Mouse (Mus musculus) cerebellum, adult (tissue): Measurements from ENCODE around the gene Rab21.
"Not testable (repeated sequence)": the region's sequence is repeated elsewhere in the genome, so short reads cannot be mapped to it uniquely, and the experiment has no call there.

Experiments
- ATAC-seq: cut with Nextera tagmentation; 2 replicates; pipeline ENCODE4 v1.9.2; 2017; ENCODE audit warnings: mild to moderate bottlenecking, moderate library complexity, mixed read lengths; ENCODE audit not compliant: insufficient number of reproducible peaks, low FRiP score, low TSS enrichment

Gene Rab21

DNA sequence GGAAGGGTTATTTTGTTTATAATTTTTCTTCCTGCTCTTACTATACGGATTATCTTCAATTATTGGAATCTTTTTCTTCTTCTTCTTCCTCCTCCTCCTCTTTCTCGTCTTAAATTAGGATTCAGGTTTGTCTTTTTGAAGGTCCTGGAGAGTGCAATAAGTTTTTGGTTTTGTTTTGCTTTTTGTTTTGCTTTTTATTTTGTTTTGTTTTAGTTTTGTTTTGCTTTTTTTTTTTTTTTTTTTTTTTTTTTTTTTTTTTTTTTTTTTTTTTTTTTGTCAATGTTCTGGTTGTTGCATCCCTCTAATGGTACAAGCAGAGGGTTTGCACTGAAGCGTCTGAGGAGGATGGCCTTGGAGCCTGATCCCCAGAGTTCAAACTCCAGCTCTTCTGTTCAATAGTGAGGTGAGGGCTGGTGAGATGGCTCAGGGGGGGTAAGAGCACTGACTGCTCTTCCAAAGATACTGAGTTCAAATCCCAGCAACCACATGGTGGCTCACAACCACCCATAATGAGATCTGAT is 13.7 kb upstream of the Rab21 start:
- ATAC-seq, result no peak

DNA sequence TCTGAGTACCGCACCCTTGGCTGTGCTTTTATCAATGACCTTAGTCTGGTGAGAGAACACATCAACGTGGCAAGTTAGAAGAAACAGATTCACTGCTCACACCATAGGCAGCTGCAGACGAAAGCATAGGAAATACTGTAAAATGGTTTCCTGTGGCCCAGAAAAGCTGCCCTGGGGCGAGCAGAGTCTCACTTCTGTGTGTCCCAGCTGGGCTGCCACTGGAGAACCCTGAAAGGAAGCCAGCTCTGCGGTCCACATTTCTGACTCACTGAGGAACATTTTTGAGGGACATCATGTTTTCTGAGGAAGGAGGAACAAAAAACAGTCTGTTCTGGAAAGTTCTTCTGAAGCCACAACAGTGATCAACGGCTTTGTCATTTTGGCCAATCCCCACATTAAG is 13.1 kb upstream of the Rab21 start:
- no peak for ATAC-seq

DNA sequence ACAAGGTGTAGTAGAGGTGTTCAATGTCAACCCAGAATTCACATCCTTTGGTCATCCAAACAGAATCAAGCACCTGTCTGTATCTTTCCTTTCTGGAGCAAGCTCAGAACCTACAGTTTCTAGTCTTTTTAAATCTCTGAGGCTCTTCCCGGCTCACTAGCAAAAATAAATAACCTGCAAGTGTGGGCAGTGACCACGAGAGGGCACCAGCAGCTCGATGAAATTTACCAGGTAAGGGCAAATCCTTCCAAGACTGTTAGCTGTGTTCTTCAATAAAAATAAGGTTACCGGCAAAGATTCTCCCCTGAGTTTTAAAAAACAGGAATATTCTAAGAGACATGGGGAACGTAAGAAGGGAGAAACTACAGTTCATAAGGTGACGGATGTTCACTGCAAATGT is 7.9 kb upstream of the Rab21 start:
- ATAC-seq, result peak; percentile 77

DNA sequence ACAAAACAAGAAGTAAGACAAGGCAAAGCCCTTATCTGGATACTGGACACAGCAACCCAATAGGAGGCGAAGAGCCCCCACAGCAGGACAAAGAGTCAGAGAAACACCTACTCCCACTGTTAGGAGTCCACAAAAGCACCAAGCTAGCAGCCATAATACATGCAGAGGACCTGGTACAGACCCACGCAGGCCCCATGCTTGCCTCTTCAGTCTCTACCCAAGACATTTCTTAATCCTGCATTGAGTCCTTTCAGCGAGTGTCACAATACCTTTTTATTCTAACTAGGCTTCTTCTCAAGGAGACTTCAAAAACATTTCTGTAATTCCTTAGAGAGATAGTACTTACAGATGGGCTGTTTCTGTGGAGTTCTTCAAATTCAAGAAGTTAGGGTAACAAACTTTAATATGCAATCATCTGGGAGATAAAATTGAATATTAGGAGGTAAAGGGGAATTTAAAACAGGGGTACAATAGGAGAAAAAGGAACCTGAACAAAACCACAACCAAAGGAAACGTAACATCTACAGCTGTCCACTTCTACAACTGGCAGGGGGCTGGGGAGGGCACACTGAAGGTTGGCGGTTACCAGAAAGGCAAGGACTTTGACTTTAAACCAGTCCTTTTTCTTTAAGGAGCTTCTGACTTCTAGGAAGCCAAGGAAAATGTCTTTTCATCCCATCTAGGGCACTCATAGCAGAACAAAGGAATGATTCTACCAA is 6.1 kb upstream of the Rab21 start:
- ATAC-seq, result no peak

DNA sequence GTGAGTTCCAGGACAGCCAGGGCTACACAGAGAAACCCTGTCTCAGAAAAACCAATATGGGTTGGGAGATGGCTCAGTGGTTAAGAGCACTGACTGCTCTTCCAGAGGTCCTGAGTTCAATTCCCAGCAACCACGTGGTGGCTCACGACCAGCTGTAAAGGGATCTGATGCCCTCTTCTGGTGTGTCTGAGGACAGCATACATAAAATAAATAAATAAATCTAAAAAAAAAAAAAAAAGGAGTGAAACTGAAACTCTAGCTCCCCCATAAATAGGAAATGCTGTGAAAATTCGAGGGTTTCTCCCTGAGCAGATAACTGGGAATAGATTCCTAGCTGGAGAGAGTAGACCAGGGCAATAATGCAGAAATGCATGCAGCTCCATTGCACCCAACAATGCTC is 3.0 kb upstream of the Rab21 start:
- ATAC-seq, result not testable (repeated sequence)

DNA sequence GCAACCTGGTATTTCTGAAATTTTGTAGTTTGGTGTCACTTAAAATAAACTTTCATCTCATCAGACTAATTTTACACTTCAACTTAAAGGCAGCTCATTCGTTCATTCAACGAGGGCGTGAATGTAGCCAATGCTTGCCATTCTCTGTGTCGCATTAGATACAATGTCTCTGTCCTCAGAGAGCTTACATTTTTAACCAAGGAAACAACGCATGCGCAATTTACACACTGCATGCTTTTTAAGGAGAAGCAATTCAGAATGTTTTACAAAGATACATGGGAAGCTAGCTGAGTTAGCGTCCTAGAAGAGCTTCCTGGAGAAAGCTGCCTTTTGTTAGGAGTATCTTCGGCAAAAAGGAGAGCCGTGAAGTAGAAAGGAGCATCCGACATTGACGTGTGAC is 919 bp upstream of the Rab21 start:
- ATAC-seq, result no peak

DNA sequence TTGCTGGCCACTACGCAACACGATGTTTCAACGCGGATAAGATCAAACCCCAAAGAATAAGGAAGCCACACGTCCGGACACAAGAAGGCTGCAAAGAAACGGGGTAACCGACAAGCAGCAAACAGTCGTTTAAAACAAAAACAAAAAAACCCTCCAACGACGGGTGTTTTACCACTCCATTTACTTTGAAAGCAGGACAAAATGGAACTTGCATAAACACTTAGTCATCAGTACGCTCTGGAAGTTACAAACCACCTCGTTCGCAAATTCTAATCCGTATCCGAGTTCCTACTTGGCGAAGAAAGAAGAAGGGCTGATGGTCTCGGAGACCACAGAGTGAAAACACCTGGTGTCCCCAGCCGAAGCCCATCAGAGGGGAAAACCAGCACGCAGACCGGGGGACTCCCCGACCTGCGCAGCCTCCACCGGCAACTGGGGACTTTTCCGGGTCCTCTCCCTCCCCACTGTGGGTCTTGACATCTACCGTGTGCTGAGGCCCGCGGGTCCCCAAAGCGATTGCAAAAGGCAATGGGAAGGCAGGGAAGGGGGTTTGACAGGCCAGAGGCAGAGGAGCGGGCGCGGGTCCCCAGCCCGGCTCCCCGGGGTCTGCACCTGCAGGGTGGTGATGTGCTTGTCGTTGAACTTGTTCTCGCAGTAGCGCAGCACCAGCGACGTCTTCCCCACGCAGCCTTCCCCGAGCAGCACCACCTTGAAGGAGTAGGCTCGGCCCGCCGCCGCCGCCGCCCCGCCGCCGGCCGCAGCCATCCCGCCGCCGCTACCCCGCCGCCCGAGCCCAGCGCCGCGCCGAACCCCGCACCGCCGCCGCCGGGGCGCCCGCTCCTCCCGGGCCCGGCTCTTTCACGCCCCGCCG is 577 bp downstream of the Rab21 start:
- peak; percentile 5 for ATAC-seq

DNA sequence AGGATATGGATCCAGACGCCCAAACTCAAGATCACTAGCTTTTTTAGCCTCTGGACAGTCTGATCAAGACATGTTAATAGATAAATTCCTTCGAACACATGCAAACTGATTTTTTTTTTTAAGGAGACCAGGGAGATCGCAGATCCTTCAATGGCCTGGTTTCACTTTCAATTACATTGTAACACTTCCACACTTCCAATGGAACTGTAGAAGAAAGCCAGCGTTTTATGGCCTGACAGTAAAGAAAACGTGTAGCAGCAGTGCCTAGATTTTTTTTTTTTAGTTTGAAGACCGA is 1.2 kb downstream of the Rab21 start:
- no peak for ATAC-seq

DNA sequence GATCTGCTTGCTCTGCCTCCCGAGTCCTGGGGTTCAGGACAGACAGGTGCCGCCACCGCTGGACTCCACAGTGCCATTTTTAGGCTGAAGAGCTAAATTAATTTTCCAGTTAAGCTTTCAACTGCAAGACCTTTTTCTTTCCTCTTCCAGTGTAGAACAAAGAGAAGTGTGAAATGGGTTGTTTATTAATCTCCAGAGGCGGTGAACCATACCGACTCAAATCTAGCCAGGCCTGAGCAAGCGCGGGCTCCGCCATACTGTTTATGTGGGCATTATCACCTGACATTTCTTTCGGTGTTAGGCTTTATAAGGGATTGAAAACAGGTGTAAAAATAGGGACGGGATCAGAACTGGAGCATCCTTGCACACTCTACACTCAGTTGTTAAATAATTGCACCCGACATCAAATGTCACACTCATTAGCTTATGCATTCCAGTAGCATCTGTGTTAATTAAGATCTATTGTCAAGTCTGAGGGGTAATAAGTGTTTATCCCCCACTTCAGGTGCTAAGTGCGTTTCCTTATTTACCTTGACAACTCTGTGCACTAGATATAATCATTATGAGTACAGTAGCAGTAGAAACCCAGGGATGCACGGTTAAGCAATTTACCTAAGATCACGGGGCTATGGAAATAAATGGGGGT is 1.6 kb downstream of the Rab21 start:
- no peak for ATAC-seq

DNA sequence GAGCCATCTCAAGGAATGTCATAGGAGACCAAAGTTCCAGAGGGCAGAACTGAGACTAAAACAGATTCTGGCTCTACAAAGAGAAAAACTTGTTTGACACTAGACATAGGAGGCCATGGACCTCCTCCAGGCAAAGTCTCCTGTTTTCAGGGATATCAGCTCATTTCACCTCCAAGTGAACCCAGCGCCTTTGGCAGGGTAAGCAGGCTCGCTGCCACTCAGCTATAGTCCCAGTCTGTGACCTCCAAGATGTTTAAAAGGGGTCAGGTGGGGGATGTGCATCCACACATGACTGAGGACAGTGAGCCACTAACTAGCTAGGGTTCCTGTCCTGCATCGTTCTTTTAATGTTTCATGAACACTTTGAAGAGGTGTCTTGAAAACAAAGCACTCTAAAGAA is 2.7 kb downstream of the Rab21 start:
- ATAC-seq, result no peak

DNA sequence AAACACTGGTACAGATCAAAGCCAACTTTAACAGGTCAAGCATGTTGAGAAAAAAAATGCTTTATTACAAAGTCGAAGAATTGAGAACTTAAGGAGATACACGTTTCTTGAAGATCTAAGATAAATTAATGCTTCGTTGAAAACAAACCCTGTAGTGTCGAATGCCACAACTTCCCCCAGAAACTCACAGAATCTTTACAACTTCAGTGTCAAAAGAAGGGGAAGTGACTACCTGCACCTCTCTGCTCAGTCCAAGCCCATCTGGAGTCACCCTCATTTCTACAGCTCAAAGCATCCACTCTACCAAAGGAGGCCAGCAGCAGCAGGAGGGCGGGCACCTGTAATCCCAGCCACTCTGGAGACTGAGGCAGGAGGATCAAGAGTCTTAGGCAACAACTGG is 3.2 kb downstream of the Rab21 start:
- no peak for ATAC-seq

DNA sequence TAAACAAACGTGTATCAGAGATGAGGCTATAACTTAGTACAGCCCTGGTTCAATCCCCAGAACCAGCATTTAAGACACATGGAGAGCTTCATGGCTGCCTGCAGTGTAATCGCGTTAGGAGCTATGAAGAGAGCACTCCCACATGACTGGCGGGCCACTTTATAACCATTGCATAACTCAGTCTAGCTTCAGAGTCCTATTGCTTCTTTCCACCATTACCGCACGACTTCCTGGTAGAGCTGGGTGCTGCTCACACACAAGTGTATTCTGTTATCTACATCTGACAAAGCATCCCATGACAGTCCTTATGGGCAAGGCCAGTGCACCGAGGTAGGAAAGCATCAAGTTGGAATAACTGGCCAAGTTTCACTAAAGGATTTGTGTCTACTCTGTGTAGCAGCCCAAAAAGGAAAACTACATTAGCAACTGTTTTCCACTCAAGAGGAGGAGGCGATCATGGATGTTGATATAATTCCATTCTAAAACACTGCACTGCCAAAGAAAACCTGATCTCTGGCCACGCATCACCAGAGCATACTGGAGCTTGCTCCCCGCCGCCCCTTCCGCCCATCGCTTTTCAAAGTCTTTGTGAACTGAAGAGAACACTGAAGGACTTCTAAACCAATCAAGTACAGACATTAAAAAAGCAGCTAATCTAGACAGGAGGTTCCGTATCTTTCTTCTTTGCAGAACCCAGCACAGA is 4.0 kb downstream of the Rab21 start:
- no peak for ATAC-seq

DNA sequence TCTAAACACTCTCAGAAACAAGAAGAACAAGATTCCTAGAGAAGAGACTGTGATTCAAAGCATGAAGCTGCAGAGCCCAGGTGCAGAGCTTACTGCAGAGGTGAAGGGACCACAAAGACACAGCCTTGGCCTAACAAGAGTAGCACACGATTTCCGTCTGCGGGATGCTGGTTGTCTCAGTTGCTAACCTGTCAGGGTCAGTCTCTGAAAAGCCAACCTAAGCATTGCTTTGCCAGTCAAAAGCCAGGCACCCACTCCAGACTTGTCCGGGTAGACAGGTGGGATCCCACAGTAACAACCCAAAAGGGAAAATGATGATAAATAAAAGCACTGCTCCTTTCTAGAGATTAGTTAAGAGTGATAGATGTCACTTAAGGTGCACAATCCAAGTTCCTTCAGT is 6.2 kb downstream of the Rab21 start:
- no peak for ATAC-seq

DNA sequence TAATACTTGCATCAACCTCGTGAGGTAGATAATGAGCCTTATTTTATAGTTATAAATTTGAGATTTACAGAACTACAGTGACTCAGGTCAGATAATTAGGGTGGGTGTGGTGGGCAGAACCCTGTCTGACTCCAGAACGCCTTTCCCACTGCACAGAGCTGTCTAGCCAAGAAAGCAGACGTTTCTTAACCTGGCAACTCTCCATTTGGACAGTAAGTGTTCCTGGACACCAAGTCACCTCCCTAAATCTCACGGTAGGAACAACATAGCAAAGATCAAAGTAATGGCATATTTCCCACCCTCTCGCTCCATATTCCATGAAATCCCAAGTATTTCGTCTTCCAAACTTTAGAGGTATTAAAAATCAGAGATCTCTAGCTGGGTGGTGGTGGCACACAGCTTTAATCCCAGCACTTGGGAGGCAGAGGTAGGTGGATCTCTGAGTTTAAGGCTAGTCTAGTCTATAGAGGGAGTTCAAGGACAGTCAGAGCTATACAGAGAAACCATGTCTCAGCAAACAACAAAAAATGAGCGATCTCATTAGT is 8.0 kb downstream of the Rab21 start:
- no peak for ATAC-seq

DNA sequence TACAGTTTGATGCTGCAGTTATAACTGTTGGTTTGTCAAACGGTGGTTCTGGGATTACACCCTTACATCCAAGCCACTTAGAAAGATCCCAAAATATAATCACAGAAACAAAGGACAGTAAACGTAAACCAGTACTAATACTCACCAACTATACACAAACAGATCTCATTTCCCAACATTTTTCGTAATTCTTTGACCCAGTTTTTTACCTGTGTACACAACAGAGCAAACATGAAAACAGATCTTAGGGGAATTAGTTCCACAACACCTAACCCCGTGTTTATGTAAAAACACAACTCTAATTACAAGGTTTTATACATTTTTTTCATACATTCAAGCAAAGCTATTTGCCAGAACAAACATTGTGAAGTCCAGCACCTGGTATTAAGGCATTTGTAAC is 16.7 kb downstream of the Rab21 start:
- no peak for ATAC-seq

DNA sequence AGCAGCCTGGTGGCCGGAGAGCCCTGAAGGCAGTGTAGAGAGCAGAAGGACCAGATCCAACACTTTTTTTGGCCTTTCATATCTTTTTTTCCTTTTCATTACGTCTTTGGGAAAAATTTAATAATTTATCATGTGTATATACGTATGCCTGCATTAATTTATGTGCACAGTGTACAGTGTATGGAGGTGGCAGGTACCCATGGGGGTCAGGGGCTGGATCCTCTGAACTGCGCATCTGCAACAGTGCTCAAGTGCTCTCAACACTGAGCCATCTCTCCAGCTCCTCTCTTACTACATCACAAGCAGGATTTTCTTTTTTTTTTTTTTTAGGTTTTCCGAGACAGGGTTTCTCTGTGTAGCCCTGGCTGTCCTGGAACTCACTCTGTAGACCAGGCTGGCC is 17.8 kb downstream of the Rab21 start:
- ATAC-seq, result no peak

DNA sequence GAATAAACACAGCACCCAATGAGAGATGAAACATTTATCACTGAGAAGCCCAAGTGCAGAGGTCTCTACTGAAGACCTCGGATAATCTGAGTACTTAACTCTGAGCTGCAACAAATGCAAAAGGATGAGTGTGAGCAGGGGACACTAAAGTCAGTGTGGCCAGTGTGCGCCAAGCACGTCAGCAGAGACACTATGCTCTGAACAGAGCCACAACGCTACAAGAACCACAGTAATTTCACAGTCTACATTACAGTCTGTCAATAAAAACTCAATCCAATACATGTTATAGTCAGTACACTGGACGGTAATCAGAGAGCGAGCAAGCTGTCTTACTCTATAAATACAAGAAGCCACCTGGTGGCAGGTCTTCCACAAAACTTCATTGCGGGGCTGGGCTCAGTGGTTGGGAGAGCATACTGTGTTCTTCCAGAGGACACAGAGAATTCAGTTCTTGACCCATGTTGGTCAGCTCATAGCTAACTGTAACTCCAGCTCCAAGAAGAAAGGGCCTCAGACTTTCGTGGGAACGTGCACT is 18.9 kb downstream of the Rab21 start:
- no peak for ATAC-seq

DNA sequence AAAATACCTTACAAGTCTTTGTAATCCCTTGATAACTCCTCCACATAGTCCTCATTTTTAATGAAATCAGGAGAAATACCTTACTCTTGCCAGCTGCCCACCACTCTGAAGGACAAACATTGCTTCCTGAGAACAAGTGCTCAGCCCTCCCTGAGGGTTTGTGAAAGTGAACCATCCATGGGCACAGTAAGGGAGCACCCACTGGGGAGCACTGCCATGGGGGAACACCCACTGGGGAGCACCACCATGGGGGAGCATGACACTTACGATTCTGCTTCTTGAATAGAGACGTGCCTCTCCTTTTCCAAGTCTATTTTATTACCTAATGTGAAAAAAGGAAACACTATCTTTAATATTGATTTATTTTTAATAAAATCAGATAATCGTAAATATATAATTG is 20.2 kb downstream of the Rab21 start:
- ATAC-seq, result no peak

DNA sequence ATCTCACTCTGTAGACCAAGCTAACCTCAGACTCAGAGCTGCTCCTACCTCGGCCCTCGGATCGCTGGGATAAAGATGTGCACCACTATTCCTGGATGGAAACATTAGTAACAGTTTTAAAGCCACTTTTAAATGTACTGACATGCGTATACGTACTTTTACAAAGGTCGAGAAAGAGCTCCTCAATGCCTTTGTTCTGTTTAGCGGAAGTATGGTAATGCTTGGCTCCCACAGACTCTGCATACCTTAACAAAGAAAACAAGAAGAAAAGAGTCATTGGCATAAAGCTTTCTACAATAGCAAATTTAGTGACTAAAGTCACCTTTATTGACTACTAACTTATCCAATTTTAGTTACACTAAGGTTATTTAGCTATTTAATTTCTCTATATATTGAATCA is 20.7 kb downstream of the Rab21 start:
- no peak for ATAC-seq

DNA sequence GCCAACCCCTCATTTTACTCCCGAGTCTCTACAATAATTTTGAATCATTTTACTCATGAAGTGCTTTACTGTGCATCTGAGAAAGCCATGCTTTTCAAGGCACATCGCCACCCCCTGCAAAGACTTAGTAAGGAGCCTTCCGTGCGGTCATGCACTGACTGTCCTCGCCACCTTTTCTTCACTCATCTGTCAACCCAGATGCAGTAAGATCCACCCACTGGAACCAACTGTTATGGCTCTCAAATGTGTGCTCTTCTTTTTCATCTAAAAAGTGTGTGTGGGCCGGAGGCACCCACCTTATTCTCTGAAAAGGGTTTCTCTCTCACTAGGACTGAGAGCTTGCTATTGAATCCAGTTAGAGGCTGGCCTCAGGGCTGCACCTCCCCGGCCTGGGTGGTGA is 21.4 kb downstream of the Rab21 start:
- no peak for ATAC-seq
